Mouse (Mus musculus) left cerebral cortex, postnatal 14 days (tissue): ENCODE measurements at regions not wholly inside any gene's neighbourhood (a gene's known extent, or its start where the extent isn't known, plus 50 kb on each side); places are given as distances from the start of the nearest gene placed in this dataset.

Experiments used
- DNase-seq, 2 experiments: peaks; one replicate each; pipeline ENCODE4 v3.0.0; 2021 to 2022; ENCODE audit warnings: low spot score in 2 of 2, mixed read lengths in 1 of 2
- intact Hi-C: fragments of 180-260 bp; cut with DNase I; formaldehyde crosslinking; loops from one replicate; pipeline ENCODE4 v1.15.1; 2025

DNA sequence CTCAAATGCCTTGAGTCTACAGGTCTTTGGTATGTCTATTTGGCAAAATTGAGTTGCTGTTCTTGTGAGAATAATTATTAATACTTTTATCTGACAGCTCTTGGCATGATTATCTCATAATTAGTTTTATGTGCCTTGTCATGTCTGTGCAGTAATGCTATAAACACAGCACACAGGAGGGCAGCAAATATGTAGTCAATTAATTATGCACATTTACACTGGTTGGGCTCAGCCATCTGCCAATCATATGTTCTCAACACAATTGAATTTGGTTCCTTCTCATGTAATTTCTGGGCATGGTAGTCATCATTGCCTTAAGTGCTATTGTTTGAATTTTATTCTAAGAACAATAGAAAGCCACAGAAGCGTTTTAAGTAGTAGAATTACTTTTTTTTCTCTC, 1650.7 kb upstream of the Tenm2 start:
- intact Hi-C loops, result no loop called here
- DNase-seq, result no peak

GRCm38 (mm10) chr11:38861622-38862345, 1626.0 kb upstream of the Tenm2 start:
- peak; percentile 7 to 13 for DNase-seq
- intact Hi-C loops, result no loop called here

DNA sequence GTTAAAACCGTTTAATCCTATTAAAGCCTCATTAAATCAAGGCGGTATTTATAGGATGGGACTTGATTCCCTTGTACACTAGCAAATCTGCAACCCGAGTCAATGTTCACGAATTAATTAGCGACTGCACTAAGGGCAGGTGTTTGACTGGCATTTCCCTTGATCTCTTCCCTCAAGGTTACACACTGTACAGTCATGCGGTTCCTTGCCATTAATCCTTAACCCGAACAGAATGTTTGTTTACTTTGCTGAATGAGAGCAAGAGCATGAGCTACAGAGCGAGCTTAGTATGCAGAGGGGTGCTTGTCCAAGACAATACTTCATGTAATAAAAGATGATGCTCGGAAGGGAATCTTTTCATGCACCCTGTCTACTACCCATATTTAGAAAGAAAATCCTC, 1620.9 kb upstream of the Tenm2 start:
- DNase-seq, result no peak
- intact Hi-C loops, result no loop called here

DNA sequence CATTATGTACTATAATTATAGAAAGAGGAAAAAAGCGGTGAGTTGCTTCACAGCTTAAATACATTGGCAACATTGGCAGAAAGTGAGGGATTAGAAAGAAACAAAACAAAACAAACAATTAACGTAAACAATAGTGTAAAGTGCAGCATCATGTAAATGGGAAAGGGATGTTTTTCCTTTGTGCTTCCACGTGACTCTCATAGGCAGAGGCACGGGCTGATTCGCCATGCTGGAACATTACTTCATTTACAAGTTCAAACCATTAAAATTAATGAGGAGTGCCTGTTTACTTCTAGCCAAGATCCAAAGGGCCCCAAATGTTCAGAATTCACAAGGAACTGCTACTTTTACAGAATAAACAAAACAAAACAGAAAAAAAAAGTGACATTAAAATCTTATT, 1593.4 kb upstream of the Tenm2 start:
- DNase-seq, result no peak
- intact Hi-C loops, result no loop called here

DNA sequence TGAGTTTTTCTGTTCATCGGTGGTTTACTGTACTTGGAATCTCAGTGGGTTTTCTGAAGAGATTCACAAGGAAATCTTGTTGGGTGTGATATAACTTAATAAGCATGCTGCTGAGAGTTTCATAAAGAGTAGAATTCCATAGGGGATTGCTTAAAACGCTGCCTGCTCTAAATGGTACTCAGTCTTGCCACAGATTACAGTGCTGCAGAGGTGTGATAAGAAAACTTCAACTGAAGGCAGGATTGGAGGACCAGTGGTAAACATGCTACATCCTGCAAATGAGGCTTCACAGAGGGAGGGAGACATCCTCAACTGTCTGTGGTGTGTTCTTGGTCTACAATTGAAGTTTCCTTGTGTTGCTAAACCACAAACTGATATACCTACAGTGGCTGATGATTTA, 1592.6 kb upstream of the Tenm2 start:
- intact Hi-C loops, result no loop called here
- DNase-seq, result no peak

GRCm38 (mm10) chr11:38825172-38825753, 1589.5 kb upstream of the Tenm2 start:
- intact Hi-C loops, result no loop called here
- no peak for DNase-seq

DNA sequence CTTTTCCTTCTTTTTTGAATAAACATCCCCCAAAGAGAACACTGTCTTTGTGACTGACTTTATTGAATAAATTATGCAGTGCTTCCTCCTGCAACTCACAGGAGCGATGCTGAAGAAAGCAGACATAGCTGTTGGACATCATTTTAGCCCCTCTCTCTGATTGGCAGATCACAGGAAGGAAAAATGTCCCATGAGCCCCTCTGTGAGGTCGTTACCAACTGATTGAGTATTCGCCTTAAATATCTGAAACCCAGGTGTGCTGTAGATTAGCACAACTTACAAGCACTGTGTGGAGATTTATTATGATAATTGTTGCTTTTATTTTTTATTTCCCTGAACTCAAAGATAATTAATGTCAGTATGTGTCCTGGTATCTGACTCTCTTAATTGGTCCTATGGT, 1582.4 kb upstream of the Tenm2 start:
- no peak for DNase-seq
- intact Hi-C loops, result no loop called here

DNA sequence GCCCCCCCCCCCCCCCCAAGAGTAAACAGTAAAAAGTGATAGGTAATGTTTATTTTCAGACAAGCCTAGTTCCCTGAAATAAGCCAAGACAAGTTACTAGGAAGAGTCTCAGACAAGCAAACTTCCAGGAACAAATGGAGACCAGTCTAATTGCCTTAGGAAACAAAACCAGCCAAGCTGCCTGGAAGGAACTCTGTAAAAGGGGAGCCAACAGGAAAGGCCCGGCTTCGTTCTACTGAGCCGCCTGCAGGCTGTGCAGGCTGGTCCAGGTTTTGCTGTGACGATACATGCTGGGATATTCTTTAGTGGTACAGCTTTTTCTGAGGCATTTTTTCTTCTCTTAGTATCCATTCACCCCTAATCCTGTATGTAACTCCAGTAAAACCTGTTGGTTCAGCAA, 1547.8 kb upstream of the Tenm2 start:
- intact Hi-C loops, result no loop called here
- DNase-seq, result no peak

GRCm38 (mm10) chr11:38779585-38779984, 1543.8 kb upstream of the Tenm2 start:
- intact Hi-C loops, result no loop called here
- DNase-seq, result no peak

- no peak for DNase-seq
- intact Hi-C loops, result no loop called here
These were observed 1526.5 kb upstream of the Tenm2 start for GRCm38 (mm10) chr11:38762241-38762640.

GRCm38 (mm10) chr11:38747549-38747948, 1511.8 kb upstream of the Tenm2 start:
- intact Hi-C loops, result no loop called here
- DNase-seq, result peak; percentile 3 to 37

GRCm38 (mm10) chr11:38729101-38729500, 1493.3 kb upstream of the Tenm2 start:
- DNase-seq, result peak in 1 of 2 experiments; percentile 7
- intact Hi-C loops, result no loop called here

- DNase-seq, result no peak
- intact Hi-C loops, result no loop called here
These were observed 1479.9 kb upstream of the Tenm2 start for GRCm38 (mm10) chr11:38715697-38716096.

GRCm38 (mm10) chr11:38681264-38681663, 1445.5 kb upstream of the Tenm2 start:
- no peak for DNase-seq
- intact Hi-C loops, result no loop called here

GRCm38 (mm10) chr11:38673367-38674056, 1437.7 kb upstream of the Tenm2 start:
- intact Hi-C loops, result no loop called here
- no peak for DNase-seq
